Mouse (Mus musculus) right cerebral cortex, postnatal 36 days (tissue): ENCODE results near the gene Tulp3.
A peak's percentile ranks its signal among the peaks of the same experiment; 100 is the strongest.
"Not testable (repeated sequence)": the region's sequence is repeated elsewhere in the genome, so short reads cannot be mapped to it uniquely, and the experiment has no call there.

Source experiments
- DNase-seq, 2 experiments: peaks; one replicate each; pipeline ENCODE4 v3.0.0; 2022; ENCODE audit warnings: low spot score in 2 of 2, mixed read lengths in 1 of 2

The Tulp3 gene

DNA sequence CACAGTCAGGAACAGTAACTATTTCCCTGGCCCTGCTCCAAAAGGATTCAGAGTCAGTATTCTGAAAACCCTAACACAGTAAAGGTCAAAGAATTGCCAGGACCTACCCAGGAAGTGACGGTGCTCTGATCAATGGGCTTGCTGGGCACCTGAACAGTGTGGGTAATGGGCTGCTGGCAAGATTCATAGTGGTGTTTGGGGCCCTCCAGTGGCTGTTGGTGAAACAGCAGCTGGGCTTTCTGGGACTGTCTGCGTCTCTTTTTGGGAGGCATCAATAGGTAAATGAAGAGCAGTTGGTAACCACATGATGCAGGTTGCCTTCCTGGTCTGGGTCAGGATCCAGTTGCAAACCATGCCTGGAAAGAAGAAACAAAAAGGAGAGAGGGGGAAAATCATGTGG lies 3.3 kb upstream of the Tulp3 start:
- DNase-seq: peak; percentile 42 to 46

DNA sequence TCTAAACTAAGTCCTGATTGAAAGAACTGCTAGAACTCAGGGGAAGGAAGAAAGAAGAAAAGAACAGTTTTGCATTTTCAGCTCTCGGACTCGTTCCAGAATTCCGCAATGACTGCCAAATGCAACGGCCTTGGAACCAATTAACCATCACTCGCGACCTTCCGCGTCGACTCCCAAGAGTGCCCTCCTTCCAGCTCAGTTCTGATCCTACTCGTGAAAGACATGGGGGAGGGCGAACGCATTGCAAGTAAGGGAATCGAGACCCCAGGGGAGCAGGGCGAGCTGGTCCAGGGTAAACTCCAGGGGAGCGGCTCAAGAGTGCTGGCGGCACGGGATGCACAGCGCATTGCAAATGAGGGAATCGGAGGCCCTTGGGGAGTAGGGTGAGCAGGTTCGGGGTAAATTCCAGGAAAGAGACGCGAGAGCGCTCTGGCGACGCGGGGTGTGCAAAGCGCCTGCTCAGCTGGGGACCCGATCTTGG lies 410 bp downstream of the Tulp3 start:
- peak in 1 of 2 experiments; percentile 33 for DNase-seq

DNA sequence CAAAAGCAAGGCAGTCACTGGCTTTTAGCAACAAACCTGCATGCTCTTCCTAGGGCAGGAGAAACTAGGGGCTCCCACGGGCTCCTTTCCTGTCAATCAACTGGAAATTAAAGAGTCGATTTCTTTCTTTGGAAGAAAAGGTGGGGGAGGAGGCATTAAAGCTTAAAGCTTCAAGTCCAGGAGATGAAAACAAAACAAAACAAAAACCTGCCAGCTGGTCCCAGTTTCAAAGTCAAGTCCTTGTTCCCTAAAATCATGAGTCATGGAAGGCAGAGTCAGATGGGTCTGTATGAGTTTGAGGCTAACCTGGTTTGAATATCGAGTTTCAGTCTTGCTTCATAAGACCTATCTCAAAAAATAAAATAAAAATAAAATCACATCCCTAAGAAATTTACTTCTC lies 1.5 kb downstream of the Tulp3 start:
- no peak for DNase-seq

DNA sequence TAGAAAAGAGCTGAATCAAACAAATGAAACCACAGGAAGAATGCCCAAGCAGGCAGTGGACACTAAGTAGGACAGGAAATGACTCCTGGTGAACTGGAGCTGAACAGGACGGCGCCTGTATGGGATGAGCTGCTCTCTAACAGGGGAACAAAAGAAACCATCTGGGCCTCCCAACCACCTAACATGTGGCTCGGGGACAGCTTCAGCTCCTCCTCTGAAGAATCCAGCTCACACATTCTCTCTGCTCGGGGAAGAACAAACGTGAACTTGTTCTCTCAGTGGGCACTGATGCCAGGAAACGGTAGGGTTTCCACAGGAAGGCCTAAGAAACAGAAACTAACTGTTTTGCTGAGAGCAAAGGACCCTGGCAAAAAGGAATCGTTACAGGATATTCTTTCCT lies 5.9 kb downstream of the Tulp3 start:
- no peak for DNase-seq

DNA sequence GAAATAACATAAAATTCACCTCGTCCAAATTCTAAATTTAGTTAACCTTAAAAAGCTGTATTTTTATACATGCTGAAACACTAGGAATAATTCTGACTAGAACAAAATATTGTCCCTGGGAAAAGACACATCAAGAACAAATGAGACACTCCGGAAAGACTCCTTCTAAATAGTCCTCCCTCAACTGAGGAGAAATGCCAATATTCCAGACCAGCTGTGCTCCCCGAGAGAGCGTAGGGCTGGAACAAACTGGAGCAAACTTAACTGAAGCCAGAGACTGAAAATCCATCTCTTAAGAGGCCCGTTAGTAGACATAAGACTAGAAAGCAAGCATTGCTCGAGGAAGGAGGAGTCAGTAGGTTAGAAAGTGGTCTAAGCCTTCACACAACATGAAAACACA lies 8.9 kb downstream of the Tulp3 start:
- DNase-seq: no peak

DNA sequence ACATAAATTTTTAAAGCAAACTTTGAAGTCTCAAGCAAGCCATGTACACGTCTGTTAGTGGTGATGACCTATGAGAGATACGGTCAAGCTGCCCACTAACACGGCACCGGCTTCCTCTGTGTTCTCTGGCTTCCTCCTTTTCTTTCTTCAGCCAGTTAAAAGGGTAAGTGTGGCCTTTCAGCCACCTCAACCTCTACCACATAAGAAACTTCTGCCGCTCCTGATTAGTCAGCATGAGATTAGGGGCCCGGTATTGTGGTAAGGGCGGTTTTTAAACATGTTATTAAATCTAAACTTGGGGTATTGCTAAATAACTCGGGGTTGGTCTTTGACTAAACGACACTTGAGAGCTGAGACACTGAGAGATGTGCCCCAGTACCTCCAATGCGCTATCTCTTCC lies 10.0 kb downstream of the Tulp3 start:
- no peak for DNase-seq

DNA sequence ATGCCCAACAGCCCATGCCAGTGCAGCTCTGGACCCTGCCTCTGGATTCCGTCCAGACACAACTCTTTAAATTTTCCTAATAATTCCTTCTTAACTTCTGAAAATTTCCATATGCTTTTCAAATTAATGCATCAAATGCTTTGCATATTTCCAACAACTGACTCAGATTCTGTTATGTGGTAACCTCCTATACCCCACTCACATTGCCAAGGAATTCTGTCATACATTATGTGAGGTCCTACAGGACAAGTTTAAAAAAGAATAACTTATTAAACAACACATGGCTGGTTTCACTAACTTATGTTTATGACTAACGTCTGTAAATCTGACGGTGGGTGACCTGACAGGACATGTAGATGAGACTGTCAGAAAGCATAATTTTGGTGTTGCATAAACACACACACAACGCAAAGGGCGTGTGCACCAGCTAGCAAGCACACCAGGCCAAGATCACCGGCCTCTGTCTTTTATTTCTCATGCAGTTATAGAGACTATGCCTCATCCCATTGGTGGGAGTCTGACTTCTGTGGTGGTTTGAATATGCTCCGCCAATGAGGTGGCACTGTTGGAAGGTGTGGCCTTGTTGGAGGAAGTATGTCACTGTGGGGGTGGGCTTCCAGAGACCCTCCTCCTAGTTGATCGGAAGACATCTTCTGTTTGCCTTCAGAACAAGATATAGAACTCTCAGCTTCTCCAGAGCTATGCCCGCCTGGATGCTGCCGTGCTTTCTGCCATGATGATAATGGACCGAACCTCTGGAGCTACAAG lies 13.5 kb downstream of the Tulp3 start:
- no peak for DNase-seq

DNA sequence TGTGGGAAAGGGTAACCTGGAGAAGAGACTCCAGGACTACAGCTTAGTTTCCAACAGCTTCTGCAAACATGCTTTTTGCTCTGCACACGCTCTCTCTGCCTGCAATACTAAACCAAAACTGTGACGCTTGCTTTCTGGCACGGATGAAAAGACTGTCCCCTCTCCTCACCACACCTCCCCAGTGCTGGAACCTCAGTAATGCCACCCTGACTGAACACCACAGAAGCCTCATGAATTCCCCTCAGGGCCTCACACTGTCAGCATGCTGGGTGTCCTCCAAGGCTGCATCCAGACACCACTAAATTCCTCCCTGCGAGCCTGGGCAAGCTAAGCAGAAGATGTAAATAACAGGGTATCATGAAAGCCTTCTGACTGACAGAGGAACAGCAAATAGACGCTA lies 16.8 kb downstream of the Tulp3 start:
- DNase-seq: no peak

DNA sequence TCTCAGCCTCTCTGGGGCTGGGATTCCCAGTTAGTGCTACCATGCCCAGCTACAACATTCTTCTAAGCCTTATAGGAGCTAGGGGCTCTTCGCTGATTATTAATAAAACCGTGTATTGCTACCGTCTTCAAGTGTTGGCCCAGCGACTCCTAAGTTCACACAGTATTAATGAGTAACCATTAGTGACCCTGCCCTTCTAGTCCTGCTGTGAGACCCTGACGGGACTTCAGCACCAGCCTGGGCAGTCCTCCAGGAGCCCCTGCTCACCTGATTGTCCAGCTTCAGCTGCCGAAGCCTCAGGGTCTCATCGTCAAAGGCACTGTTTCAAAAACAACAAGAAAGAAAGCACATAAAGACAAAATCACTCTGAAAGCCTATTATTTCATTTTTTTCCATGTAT lies 18.2 kb downstream of the Tulp3 start:
- no peak for DNase-seq

DNA sequence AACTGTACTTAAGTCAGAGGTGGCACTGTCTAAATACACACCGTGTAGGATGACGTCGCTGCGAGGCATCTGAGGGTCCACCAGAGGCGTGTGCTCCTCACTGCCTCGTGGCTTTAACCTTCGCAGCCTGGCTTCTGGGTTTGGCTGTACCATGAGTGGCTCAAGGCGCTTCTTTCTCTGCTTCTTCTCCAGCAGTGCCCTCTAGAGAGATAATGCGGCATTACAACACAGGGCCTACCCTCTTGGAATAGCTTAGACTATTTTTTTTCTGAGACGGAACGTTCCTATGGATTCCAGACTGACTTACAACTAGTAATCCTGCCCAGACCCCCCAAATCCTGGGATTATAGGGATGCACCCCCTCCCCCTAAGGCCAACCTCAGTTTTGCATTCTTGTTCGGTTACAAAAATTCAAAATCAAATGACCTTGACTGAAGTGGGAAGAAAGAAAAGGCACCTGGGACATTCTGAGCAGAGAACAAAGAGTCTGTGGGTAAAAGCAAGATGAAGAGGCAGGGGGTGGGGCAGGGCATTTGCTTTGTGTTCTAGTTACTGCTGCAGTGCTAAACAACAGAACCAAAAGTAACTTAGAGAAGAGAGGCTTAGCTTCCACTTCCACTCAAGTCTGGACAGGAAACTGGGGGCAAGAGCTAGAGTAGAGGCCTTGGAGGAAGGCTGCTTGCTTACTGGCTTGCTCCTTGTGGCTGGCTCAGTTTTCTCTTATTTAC lies 21.1 kb downstream of the Tulp3 start:
- DNase-seq: peak; percentile 47 to 51

DNA sequence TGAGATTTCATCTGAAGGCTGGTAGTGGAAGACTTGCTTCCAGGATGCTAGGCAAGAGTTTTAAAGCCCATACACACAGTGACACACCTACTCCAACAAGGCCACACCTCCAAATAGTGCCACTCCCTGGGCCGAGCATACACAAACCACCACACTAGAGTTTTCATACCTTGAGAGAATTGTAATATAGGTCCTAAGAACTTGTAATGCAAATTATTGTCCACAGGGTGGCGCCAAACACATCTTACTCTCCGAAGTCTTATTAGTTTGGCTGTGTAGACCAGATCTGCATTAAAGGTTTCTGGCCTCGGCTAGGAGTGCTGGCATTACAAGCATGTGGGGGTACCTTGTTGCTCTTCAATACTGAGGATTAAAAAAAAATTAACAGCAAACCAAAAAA lies 37.3 kb downstream of the Tulp3 start:
- peak; percentile 20 to 58 for DNase-seq

DNA sequence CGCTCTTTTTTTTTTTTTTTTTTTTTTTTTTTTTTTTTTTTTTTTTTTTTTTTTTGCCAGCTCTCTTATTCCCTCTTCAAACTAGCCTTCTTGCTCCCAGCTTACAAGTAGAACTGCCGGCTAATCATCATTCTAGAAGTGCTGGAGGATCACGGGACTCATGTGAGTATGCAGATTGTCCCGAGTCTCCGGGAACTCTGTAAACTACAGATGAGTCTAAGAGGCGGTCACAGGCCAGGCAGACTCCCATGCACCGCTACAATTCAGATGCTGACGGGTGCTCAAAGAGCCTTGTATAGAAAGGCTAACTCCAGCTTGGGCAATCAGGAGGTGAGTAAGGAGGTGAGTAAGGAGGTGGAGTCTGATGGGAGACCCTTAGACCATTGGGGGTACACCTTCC lies 40.1 kb downstream of the Tulp3 start:
- no peak for DNase-seq

DNA sequence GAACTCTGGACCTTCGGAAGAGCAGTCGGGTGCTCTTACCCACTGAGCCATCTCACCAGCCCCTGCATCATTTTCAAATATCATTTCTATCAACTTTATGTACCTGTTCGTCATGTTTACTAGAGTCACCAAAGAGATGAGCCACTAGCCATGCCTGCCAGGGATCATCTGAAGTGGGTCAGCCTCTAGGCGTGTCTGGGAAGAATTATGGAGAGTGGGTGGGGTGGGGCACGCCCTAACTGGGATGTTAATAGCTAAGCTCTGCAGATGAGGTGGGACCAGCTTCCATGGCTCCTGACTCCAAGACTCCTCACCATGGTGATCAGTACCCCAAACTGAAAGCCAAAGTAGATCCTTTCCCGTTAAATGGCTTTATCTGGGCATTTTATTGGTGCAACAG lies 40.9 kb downstream of the Tulp3 start:
- no peak for DNase-seq

DNA sequence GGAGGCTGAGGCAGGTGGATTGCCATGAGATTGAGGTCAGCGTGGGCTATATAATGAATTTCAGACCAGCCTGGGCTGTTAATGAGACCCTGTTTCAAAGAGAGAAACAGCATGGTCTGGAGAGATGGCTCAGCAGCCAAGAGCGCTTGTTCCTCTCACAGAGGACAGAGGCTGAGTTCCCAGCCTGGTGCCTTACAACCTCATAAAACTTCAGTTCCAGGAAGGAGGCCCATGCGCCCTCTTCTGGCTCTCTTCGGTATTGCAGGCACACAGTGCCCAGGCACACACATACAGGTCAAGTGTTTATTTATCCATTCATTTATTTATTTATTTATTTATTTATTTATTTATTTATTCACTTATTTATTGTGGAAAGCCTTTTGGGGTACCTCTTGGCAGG lies 47.3 kb downstream of the Tulp3 start:
- no peak for DNase-seq

DNA sequence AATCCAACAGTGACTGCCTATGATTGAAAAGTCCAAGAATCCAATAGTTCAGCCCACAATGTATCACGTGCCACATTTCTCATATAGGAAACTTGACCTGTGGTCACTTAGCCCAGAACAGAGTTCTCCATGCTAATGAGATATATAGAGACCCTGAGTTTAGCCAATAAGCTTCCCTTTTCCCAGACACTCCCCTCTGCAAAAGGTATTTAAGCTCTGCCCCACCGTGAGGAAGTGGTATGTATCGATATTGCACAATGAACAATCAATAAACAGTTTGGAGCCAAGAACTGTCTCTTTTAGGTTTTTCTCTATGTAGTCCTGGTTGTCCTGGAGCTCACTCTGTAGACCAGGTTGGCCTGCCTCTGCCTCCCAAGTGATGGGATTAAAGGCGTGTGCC lies 50.9 kb downstream of the Tulp3 start:
- DNase-seq: no peak

DNA sequence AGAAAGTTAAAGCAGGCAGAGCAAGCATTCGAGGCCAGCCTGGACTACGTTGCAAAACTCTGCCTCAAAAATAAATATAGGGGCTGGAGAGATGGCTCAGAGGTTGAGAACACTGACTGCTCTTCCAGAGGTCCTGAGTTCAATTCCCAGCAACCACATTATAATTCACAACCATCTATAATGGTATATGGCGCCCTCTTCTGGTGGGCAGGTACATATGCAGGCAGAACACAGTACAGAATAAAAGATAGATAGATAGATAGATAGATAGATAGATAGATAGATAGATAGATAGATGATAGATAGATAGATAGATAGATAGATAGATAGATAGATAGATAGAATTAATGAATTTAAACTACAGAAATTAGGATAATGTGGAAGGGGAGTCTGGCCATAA lies 53.0 kb downstream of the Tulp3 start:
- not testable (repeated sequence) for DNase-seq

DNA sequence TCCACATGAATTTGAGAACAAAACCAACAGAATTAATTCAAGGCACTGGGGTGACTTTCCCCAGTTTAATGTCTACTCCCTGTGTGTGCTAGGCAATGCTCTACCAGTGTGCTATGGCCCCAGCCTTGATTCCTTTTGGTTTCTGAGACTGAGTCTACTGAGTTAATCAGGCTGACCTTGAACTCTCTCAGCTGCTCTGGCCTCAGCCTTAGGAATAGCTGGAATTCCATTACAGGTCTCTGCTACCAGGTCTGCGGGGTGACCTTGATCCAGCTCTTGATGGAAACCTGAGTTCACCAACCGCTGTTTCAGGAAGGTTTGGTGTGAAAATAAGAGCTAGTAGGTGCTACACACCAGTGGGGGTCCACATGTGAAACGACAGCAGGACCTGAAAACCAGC lies 53.8 kb downstream of the Tulp3 start:
- no peak for DNase-seq

DNA sequence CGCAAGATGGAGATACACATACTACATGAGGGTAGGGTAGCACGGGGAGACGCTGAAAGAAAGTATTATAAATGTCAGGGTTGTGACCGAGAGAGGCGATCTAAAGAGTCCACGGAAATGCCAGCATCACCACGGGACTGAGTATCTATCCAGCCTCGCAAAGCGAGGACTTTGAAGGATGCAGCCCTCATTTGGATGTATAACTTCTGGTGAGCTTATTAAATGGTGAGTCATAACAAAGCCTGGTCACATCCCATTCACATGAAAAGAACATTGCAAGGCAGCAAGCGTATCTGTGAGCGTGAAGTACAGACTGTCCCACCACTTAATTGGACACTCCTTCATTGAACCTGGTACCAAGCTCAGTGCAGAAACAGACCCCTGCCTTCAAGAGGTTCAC lies 54.2 kb downstream of the Tulp3 start:
- no peak for DNase-seq

DNA sequence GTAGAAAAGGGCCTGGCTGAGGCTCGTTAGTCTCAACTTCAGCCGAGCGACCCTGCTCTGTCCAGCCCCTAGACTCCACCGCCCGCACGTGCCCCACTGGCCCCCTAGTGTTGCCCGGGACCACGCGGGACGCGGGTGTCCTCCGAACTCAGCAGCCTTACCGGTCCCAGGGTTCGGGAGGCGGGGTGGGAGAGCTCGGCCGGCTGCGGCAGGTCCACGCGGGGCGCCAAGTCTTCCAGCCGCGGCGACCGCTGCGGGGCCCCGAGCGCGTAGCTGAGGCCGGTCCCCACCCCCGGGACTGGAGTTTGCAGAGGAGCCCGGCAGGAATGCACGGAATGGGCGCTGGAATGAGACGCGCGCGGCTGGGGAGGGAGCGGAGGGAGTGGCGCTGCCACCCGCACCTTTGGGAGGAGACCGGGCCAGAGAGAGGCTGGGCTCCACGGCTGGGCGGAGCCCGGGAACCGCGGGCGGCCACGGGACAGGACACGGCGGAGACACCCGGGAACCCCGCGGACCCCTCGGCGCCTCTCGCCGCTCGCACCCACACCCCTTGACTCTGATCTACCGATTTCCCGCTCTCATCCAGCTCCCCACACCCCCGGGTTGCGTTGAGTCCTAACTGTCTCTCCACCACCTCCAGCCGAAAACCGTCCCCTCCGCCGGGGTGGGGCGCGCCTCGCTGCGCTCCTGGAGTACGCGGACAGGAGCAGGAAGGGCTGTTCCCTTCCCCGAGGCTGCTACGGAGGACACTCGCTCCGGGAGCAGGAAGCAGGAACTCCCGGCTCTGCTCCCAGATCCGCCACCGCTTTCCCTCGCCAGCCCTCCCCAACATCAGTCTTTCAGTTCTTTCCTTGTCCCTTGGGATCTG lies 55.3 kb downstream of the Tulp3 start, which contains the start of gene Tead4:
Gene Tead4, minus strand, starts transcription at position 690 of the 868 bp plus-strand sequence.
- DNase-seq: peak in 1 of 2 experiments; percentile 6

DNA sequence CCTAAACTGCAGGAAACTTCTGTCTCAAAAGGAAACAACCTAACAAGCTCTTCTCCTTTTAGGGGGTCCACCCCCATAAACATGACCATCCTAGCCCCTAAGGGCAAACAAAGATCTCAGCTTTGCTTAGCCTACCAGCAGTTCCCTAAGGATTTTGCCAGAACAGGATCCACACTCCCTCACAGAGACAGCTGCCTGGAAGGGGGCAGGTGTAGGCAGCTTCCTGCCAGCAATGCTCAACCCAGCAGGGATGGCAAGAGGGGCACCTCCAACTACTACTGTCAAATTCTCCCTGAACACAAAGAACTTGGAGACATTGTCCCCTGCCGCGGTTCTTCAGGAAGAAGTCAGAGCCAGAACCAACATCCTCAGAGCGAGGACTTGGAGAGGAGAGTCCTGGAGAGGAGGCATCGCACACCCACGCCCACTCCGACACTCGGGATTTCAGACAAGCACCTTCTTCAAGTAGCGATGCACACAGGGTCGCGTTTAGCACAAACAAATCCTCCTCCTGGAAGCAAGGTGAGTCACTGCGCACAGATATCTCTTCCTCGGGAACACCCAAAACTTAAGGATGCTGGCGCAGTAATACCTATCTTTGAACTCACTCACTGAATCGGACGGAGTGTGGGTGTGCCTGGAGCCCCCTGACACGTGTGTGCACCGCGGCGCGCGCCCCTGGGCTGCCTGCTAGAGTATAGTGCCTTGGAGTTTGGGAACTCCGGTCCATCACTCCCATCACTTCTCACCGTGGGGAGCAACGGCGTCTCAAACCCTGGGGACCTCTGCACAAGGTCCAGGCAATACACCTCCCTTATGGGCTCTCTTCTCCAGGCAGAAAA lies 56.1 kb downstream of the Tulp3 start:
- DNase-seq: peak in 1 of 2 experiments; percentile 8

DNA sequence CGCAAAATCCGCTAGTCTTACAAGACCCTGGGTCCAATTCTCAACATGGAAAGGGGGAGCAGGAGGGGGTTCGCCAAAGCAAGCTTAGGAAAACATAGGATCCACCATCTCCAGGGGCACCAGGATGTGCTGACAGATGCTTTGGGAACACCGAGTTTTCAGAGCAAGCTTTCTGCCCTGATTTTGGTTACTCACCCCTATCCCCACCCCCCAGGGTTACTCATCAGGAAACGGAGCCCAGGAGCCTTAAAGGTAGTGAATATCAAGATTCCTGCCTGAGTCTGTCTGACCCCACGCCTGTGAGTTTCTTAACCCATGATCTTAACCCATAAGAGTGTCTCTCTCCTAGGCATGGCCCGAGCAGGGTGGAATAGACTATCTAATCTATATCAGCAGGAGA lies 57.4 kb downstream of the Tulp3 start:
- DNase-seq: no peak
